Mouse (Mus musculus) intestine, embryonic 16.5 days (tissue): Measurements from ENCODE around the gene Gm49450. TPM values are rescaled to one million over a fixed set of nuclear protein-coding genes. Genes with fewer than 3 reads are reported as not detected.
A peak's percentile ranks its signal among the peaks of the same experiment; 100 is the strongest.
"Not testable (repeated sequence)": the region's sequence is repeated elsewhere in the genome, so short reads cannot be mapped to it uniquely, and the experiment has no call there.

ENCODE experiments used
- ATAC-seq: fragments of 200-750 bp; cut with Nextera tagmentation; 2 replicates; pipeline ENCODE4 v1.8.0; 2017; ENCODE audit warnings: moderate TSS enrichment, moderate library complexity
- H3K27ac ChIP-seq: fragments of 300-500 bp; sonication (generic); 2 replicates; pipeline ENCODE4 v1.5.1; 2014; ENCODE audit warnings: mild to moderate bottlenecking, low read length
- H3K27me3 ChIP-seq: fragments of 300-500 bp; sonication (generic); replicated peaks from 2 replicates; pipeline ENCODE4 v1.6.1; 2014; ENCODE audit warnings: low read length, control low read depth, mixed read lengths; ENCODE audit not compliant: control insufficient read depth, insufficient read depth
- H3K36me3 ChIP-seq: fragments of 300-500 bp; sonication (generic); 2 replicates; pipeline ENCODE4 v1.6.1; 2014; ENCODE audit warnings: low read length, control low read depth; ENCODE audit not compliant: control insufficient read depth, insufficient read depth
- H3K4me1 ChIP-seq: fragments of 300-500 bp; sonication (generic); 2 replicates; pipeline ENCODE4 v1.6.1; 2014; ENCODE audit warnings: low read length, control low read depth, mixed read lengths; ENCODE audit not compliant: control insufficient read depth, insufficient read depth
- H3K4me2 ChIP-seq: fragments of 300-500 bp; sonication (generic); 2 replicates; pipeline ENCODE4 v1.6.1; 2014; ENCODE audit warnings: low read depth, low read length, control low read depth
- H3K4me3 ChIP-seq: fragments of 300-500 bp; sonication (generic); 2 replicates; pipeline ENCODE4 v1.5.1; 2014; ENCODE audit warnings: mild to moderate bottlenecking, low read length
- H3K9ac ChIP-seq: fragments of 300-500 bp; sonication (generic); 2 replicates; pipeline ENCODE4 v1.6.1; 2014; ENCODE audit warnings: low read depth, low read length
- H3K9me3 ChIP-seq: fragments of 300-500 bp; sonication (generic); 2 replicates; pipeline ENCODE4 v1.6.1; 2016; ENCODE audit warnings: low read length, control low read depth; ENCODE audit not compliant: control insufficient read depth
- WGBS: fragments of 180-500 bp; shearing (Covaris S2); extraction: QIAGEN DNeasy Blood & Tissue Kit; methylation state at CpG from one replicate; pipeline ENCODE4 v1.1.7; 2014; 5-methylcytosine and 5-hydroxymethylcytosine counted together
- polyA plus RNA-seq: library from polyadenylated mRNA; unstranded; fragments of >200 nt; fragmentation: Nextera tagmentation; extraction: Ambion mirVana; gene quantifications from 2 replicates; pipeline ENCODE4 v1.2.1, GENCODE M21; 2015

Gm49450 gene
- polyA plus RNA-seq, 1 experiment from 2014 or later = not detected

GRCm38 (mm10) chr15:98918499-98918895, 34.9 kb downstream of the Gm49450 start:
- Histone ChIP-seq H3K4me2 (peak overlapping the region; percentile 59), H3K9ac (peak overlapping the region; percentile 66), H3K4me3 (peak overlapping the region; percentile 74), H3K27ac (peak overlapping the region; percentile 61), H3K4me1 (peaks cover 26% of the 10 kb centered on the region)
- not testable (repeated sequence) for H3K9me3 ChIP-seq, H3K36me3 ChIP-seq, ATAC-seq, H3K27me3 ChIP-seq
- WGBS = 18% methylated on average over 8 of the region's 8 CpGs

GRCm38 (mm10) chr15:98917538-98918498, 35.5 kb downstream of the Gm49450 start, which contains the start of gene Lmbr1l:
Gene Lmbr1l (minus strand): TSS chr15:98918231.
- Histone ChIP-seq H3K9ac (peak within 1 kb of the TSS; percentile 77), H3K4me1 (peaks cover 21% of the 10 kb centered on the region), H3K9me3 (0 out of 2 replicates have a peak, but pooled peaks cover 5% of the 10 kb centered on the region), H3K36me3 (0 out of 2 replicates have a peak, but pooled peaks cover 3% of the 10 kb centered on the region), H3K27ac (peak within 1 kb of the TSS; percentile 88), H3K4me2 (peak within 1 kb of the TSS; percentile 82), H3K27me3 (no peaks in the 10 kb centered on the region), H3K4me3 (peak within 1 kb of the TSS; percentile 74)
- peak; percentile 96 for ATAC-seq
- under 1% methylated on average over 81 of the region's 82 CpGs for WGBS

- no peak for ATAC-seq
- WGBS = 0% methylated on average over 14 of the region's 14 CpGs
These were observed 36.3 kb downstream of the Gm49450 start for GRCm38 (mm10) chr15:98917091-98917490.

GRCm38 (mm10) chr15:98916016-98916415, 37.3 kb downstream of the Gm49450 start:
- peaks cover 12% of the 10 kb centered on the region; the same call in 1 of the 2 replicates for H3K36me3 ChIP-seq
- no peak overlapping the region for H3K4me3 ChIP-seq
- H3K9me3 ChIP-seq = no peaks in the 10 kb centered on the region
- peak overlapping the region; percentile 82; the same call in 1 of the 2 replicates for H3K4me2 ChIP-seq
- peaks cover 21% of the 10 kb centered on the region for H3K4me1 ChIP-seq
- 94% methylated on average over 4 of the region's 4 CpGs for WGBS
- no peak overlapping the region for H3K27ac ChIP-seq
- H3K9ac ChIP-seq = 0 out of 2 replicates have a peak overlapping the region, but pooled peaks have one; percentile 77
- no peak for ATAC-seq
- H3K27me3 ChIP-seq = no peaks in the 10 kb centered on the region

More at GRCm38 (mm10) chr15:98917091-98917490, 36.3 kb downstream of the Gm49450 start:
- Histone ChIP-seq H3K9ac (peak overlapping the region; percentile 77), H3K4me2 (peak overlapping the region; percentile 82), H3K36me3 (peaks cover 7% of the 10 kb centered on the region; the same call in 1 of the 2 replicates), H3K9me3 (0 out of 2 replicates have a peak, but pooled peaks cover 5% of the 10 kb centered on the region), H3K27ac (peak overlapping the region; percentile 88), H3K27me3 (no peaks in the 10 kb centered on the region), H3K4me1 (peaks cover 21% of the 10 kb centered on the region), H3K4me3 (peak overlapping the region; percentile 74)

GRCm38 (mm10) chr15:98914903-98915302, 38.4 kb downstream of the Gm49450 start:
- no peak overlapping the region for H3K4me3 ChIP-seq
- H3K4me2 ChIP-seq = no peak overlapping the region
- no peak overlapping the region for H3K9ac ChIP-seq
- no peaks in the 10 kb centered on the region for H3K9me3 ChIP-seq
- WGBS = 90% methylated on average over 6 of the region's 6 CpGs
- no peaks in the 10 kb centered on the region for H3K27me3 ChIP-seq
- H3K27ac ChIP-seq = no peak overlapping the region
- H3K4me1 ChIP-seq = peaks cover 21% of the 10 kb centered on the region
- H3K36me3 ChIP-seq = peaks cover 14% of the 10 kb centered on the region; the same call in 1 of the 2 replicates
- no peak for ATAC-seq

GRCm38 (mm10) chr15:98904692-98905091, 48.7 kb downstream of the Gm49450 start:
- Histone ChIP-seq H3K9ac (no peak overlapping the region), H3K4me1 (no peaks in the 10 kb centered on the region), H3K27ac (no peak overlapping the region), H3K4me3 (no peak overlapping the region), H3K4me2 (no peak overlapping the region), H3K36me3 (0 out of 2 replicates have a peak, but pooled peaks cover 12% of the 10 kb centered on the region), H3K27me3 (no peaks in the 10 kb centered on the region), H3K9me3 (no peaks in the 10 kb centered on the region)
- 31% methylated on average over 10 of the region's 10 CpGs for WGBS
- no peak for ATAC-seq

- Histone ChIP-seq H3K27ac (no peak overlapping the region), H3K4me1 (peaks cover 5% of the 10 kb centered on the region; the same call in 1 of the 2 replicates), H3K4me3 (no peak overlapping the region), H3K4me2 (no peak overlapping the region), H3K9me3 (no peaks in the 10 kb centered on the region), H3K9ac (no peak overlapping the region), H3K27me3 (peaks cover 17% of the 10 kb centered on the region), H3K36me3 (0 out of 2 replicates have a peak, but pooled peaks cover 4% of the 10 kb centered on the region)
- WGBS = 87% methylated on average over 2 of the region's 2 CpGs
- ATAC-seq = no peak
These were observed 50.8 kb downstream of the Gm49450 start for GRCm38 (mm10) chr15:98902600-98902999.

GRCm38 (mm10) chr15:98901530-98901929, 51.8 kb downstream of the Gm49450 start:
- Histone ChIP-seq H3K27ac (no peak overlapping the region), H3K4me2 (no peak overlapping the region), H3K4me3 (no peak overlapping the region), H3K9ac (no peak overlapping the region), H3K4me1 (peaks cover 9% of the 10 kb centered on the region; the same call in 1 of the 2 replicates), H3K27me3 (peaks cover 27% of the 10 kb centered on the region), H3K36me3 (0 out of 2 replicates have a peak, but pooled peaks cover 4% of the 10 kb centered on the region), H3K9me3 (no peaks in the 10 kb centered on the region)
- WGBS = 53% methylated on average over 1 of the region's 1 CpGs
- ATAC-seq = no peak
